Mouse (Mus musculus): Measurements from ENCODE around the gene Pigv. TPM values are rescaled to one million over a fixed set of nuclear protein-coding genes. Genes with fewer than 3 reads are reported as not detected.

Pigv gene
- polyA plus RNA-seq, 1 experiment from 2014 or later, result 19.6 TPM

DNA sequence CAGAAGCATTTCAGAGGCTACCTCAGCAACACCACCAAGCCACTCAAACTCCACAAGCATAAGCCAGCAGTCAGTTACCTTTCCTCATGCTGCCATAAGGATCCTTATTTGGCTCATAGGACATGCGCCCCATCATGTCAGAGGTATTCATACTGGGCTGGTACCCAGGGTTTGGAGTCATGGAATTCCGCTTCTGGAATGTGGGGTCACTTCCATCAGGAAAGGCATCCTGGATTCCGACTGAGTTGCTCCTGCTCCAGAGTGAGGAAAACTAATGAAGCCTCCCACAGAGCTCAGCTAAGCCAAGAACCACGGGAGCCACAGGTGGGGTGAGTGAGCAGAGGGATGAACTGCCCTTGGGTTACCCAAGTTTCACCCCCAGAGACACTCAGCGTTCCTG, 14.7 kb upstream of the Pigv start:
- no peak for DNase-seq (ENCODE audit: low spot score)
- Histone ChIP-seq H3K4me3 (no peak overlapping the region), H3K9me3 (replicated peaks) (no peaks in the 10 kb centered on the region), H3K27me3 (ENCODE audit: low read depth, poor library complexity, severe bottlenecking) (no peaks in the 10 kb centered on the region), H3K36me3 (peaks cover 100% of the 10 kb centered on the region), H3K4me1 (no peaks in the 10 kb centered on the region), H3K27ac (no peak overlapping the region)
- 90% methylated on average over 5 of the region's 5 CpGs for WGBS

DNA sequence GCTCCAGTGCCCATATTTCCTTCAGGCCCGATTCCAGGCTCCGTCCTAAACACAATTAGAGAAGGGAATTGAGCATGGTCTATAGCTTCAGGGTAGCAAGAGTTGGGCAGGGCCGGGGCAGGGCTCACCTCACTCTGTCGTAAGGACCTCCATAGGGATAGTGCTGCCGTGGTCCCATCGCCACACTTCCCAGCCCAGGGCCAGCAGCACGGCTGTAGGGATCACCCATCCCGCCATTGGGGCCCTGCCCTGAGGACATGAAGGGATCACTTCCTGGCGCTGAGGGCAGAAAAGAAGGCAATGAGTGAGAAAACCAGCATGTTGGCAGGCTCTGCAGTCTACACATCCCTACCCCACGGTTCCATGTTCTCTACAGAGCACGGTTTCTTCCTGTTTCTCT, 14.1 kb upstream of the Pigv start:
- peaks cover 100% of the 10 kb centered on the region for H3K36me3 ChIP-seq
- no peak for DNase-seq (ENCODE audit: low spot score)
- H3K27ac ChIP-seq, result no peak overlapping the region
- 89% methylated on average over 11 of the region's 11 CpGs for WGBS
- H3K4me3 ChIP-seq, result no peak overlapping the region
- H3K27me3 ChIP-seq (ENCODE audit: low read depth, poor library complexity, severe bottlenecking), result no peaks in the 10 kb centered on the region
- H3K4me1 ChIP-seq, result no peaks in the 10 kb centered on the region
- no peaks in the 10 kb centered on the region for H3K9me3 ChIP-seq (replicated peaks)

DNA sequence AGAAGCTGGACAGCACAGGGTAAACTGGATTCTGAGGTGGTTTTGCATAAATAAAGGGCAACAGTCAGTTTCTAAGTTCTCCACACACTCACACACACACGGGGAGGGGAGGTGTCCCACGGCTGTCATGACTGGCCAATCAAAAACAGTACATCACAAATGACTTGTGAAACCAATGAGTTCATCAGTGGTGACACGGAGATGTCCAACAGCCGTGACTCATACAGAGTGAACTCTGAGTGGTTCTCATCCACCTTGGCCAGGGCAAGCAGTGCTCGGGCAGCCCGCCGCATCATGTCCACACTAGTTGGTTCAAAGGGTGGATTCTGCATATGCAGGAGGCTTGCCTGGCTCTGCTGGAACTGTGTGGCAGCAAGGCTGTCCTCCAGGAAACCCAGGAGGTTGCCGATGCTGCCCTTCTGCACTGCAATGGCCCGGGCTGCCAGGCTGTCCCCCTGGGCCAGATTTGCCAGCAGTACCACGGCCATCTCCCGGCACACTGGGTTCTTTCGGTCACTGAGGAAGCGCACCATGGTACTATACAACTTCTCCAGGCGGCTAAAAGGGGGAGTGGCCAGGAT, 7.8 kb upstream of the Pigv start:
- Histone ChIP-seq H3K9me3 (replicated peaks) (no peaks in the 10 kb centered on the region), H3K27me3 (ENCODE audit: low read depth, poor library complexity, severe bottlenecking) (no peaks in the 10 kb centered on the region), H3K4me1 (peaks cover 21% of the 10 kb centered on the region), H3K36me3 (peaks cover 73% of the 10 kb centered on the region), H3K4me3 (no peak overlapping the region), H3K27ac (no peak overlapping the region)
- WGBS, result 93% methylated on average over 14 of the region's 14 CpGs
- DNase-seq (ENCODE audit: low spot score), result no peak

DNA sequence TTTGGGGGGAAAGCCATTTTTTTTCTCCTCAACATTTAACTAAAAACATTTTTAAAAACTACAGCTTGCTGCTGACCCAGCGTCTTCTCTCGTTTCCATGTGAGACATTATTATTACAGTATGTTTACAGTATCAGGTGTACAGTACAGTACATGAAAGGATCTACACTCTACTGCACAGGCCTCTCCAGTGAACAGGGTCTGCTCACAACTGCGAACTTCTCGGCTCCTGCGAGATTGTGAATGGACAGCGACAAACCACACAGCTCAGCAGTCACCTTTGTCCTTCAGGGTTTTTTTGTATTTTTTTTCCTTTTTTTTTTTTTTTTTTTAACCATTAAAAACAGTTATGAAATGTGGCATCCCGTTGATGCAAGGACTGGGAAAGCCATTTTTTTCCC, 7.2 kb upstream of the Pigv start:
- Histone ChIP-seq H3K4me1 (peaks cover 27% of the 10 kb centered on the region), H3K36me3 (peaks cover 67% of the 10 kb centered on the region), H3K4me3 (no peak overlapping the region), H3K27me3 (ENCODE audit: low read depth, poor library complexity, severe bottlenecking) (no peaks in the 10 kb centered on the region), H3K27ac (no peak overlapping the region), H3K9me3 (replicated peaks) (no peaks in the 10 kb centered on the region)
- 93% methylated on average over 7 of the region's 7 CpGs for WGBS
- DNase-seq (ENCODE audit: low spot score), result no peak

DNA sequence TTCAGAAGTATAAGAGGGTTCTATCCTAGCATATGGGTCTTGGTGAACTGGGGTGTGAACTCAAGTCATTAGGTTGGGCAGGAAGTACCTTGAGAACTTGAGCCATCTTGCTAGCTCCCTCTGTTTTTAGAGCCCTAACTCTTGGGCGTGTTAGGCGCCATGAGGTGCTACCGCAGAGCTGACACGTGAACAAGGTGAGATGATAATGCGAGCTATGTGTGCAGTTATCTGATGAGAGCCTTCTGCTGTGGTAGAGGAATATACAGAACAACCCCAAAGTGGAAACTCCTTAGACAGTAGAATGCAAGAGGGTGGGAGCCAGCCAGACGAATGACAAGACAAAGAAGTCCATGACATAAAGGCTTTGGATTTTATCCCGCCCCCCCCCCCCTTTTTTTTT, 4.8 kb upstream of the Pigv start:
- Histone ChIP-seq H3K36me3 (peaks cover 43% of the 10 kb centered on the region), H3K27me3 (ENCODE audit: low read depth, poor library complexity, severe bottlenecking) (no peaks in the 10 kb centered on the region), H3K4me1 (peaks cover 50% of the 10 kb centered on the region), H3K27ac (no peak overlapping the region), H3K9me3 (replicated peaks) (no peaks in the 10 kb centered on the region), H3K4me3 (no peak overlapping the region)
- 85% methylated on average over 7 of the region's 7 CpGs for WGBS
- no peak for DNase-seq (ENCODE audit: low spot score)

DNA sequence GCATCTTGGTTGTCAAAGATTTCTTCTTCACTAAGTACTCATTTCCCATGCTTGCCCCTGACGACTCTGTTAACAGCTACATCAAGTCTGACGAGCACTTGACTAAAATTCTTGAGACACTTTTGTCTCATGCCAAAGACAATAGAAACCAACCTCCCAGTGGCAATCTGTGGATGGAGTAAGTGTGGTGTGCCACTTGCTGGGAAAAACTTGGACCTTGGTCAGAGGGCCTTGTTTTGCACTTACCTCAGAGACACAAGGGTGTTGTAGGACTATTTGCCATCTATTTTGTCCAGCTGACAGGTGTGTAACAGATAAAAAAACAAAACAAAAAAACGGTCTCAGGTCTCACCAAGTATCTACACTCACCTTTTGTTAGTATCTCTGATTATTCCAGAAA, 3.7 kb upstream of the Pigv start:
- H3K36me3 ChIP-seq, result peaks cover 32% of the 10 kb centered on the region
- H3K4me1 ChIP-seq, result peaks cover 58% of the 10 kb centered on the region
- 47% methylated on average over 3 of the region's 3 CpGs for WGBS
- no peaks in the 10 kb centered on the region for H3K27me3 ChIP-seq (ENCODE audit: low read depth, poor library complexity, severe bottlenecking)
- no peak overlapping the region for H3K4me3 ChIP-seq
- H3K27ac ChIP-seq, result no peak overlapping the region
- no peaks in the 10 kb centered on the region for H3K9me3 ChIP-seq (replicated peaks)
- no peak for DNase-seq (ENCODE audit: low spot score)

DNA sequence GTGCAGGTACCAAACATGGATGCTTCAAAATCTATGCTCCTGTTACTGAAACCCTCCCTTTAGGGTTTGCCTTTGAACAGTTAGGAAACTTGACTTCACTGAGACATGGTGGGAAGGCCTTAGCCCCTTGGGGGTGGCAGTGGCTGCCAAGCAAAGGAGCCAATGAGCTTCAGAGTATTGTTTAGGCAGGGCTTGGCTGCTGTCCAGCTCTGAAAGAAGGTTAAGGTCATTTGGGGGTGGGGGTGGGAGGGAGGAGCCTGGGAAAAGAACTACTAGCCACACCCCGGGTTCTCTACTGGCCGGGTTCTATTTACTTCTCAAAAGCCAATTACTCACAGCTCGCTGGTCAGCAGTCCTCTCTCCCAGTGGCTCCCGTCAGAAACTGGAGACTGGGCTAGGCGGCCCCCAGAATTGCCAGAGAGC, 3.2 kb upstream of the Pigv start:
- Histone ChIP-seq H3K27ac (no peak overlapping the region), H3K4me3 (no peak overlapping the region), H3K27me3 (ENCODE audit: low read depth, poor library complexity, severe bottlenecking) (no peaks in the 10 kb centered on the region), H3K4me1 (peaks cover 64% of the 10 kb centered on the region), H3K9me3 (replicated peaks) (no peaks in the 10 kb centered on the region), H3K36me3 (peaks cover 26% of the 10 kb centered on the region)
- DNase-seq (ENCODE audit: low spot score), result no peak
- WGBS, result 6% methylated on average over 5 of the region's 5 CpGs

DNA sequence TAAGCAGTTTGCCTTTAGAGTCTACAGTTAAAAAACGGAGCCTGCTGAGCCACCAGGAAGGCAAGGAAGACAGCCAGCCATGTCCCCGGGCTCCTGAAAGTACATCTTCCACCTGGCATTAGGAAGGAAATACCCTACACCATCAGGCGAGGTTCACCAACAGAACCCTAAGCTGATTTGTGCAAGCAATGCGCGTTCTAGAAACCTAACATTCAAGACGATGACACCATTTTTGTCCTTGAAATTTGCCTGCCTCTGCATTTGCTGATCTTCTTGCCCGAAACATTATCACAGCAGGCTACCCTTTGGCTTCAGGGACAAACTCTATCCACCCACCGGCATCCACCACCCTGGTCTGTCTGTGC, 1.9 kb upstream of the Pigv start:
- Histone ChIP-seq H3K4me1 (peaks cover 69% of the 10 kb centered on the region), H3K36me3 (peaks cover 15% of the 10 kb centered on the region), H3K27me3 (ENCODE audit: low read depth, poor library complexity, severe bottlenecking) (no peaks in the 10 kb centered on the region), H3K27ac (peak overlapping the region; percentile 5; the same call in 1 of the 2 replicates), H3K9me3 (replicated peaks) (no peaks in the 10 kb centered on the region), H3K4me3 (no peak overlapping the region)
- 67% methylated on average over 8 of the region's 8 CpGs for WGBS
- DNase-seq (ENCODE audit: low spot score), result no peak

DNA sequence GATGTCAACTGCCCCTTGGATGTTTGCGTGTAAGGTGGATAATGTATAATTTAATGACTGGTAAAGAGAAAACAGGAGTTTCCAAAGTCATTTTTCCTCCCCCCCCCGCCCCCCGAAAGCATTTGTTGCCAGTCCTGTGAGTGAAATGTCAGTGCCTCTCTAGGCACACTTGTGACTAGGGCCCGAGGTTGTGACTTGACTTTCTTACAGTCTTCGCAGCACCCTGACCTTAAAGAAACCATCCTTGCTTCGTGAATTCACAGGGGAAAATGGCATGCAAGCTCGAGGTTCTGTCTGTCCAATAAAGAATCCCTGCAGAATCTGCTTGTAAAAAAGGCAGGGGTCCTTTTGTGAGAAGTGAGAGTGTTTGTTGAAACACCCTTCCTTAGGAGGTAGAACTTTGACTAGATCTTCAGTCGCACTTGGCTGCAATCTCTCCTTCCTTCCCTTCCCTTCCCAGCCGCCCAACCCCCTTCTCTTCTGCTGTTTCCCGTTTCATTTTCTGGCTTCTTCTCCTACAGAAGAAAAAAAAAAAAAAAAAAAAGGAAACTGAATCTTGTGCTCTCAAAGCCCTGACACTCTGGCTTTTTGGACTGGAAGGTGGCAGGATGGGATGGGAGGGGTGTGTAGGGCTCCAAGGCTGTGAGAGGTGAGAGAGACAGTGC, 1.4 kb upstream of the Pigv start:
- peak overlapping the region; percentile 98 for H3K27ac ChIP-seq
- peaks cover 17% of the 10 kb centered on the region for H3K36me3 ChIP-seq
- H3K9me3 ChIP-seq (replicated peaks), result no peaks in the 10 kb centered on the region
- WGBS, result 40% methylated on average over 10 of the region's 10 CpGs
- no peak overlapping the region for H3K4me3 ChIP-seq
- no peak for DNase-seq (ENCODE audit: low spot score)
- no peaks in the 10 kb centered on the region for H3K27me3 ChIP-seq (ENCODE audit: low read depth, poor library complexity, severe bottlenecking)
- H3K4me1 ChIP-seq, result peaks cover 69% of the 10 kb centered on the region

DNA sequence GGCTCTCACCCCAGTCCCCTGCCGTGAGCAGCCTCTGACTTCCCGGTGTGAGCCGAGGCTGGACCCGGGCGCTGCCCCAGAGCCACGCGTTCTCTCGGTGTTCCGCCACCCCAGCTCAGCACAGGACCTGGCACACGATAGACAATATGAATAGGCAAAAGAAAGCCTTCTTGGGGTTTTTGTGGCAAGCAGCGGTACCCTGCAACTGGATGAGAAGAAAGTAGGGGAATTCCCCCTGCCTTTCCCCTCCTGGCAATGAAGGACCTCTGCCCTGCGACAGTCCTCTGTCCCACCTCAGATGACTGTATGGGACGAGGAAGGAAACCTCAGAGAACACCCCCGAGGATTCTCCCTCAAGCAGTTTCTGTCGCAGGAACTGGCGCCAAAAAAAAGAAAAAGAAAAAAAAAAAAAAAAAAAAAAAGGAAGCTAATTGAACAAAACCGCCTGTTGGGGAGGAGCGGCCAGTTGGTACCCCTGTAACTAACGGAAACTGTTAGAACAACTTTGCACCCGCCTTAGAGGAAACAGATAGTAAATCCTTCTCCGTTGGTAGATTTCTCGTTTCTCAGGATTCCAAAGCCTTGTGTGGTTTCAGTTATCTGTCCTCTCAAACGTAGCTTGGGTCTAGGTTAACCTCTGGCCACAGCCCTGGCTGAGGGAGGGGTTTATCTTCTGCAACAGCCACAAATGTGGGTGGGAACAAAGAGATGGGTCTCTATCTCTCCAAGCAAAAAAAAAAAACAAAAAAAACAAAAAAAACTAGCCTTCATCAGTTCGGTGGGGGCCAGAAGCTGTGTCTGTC, 599 bp upstream of the Pigv start:
- Histone ChIP-seq H3K36me3 (peaks cover 16% of the 10 kb centered on the region; the same call in 1 of the 2 replicates), H3K4me1 (peaks cover 69% of the 10 kb centered on the region), H3K4me3 (peak overlapping the region; percentile 85), H3K27ac (peak overlapping the region; percentile 98), H3K27me3 (ENCODE audit: low read depth, poor library complexity, severe bottlenecking) (no peaks in the 10 kb centered on the region), H3K9me3 (replicated peaks) (no peaks in the 10 kb centered on the region)
- WGBS, result 4% methylated on average over 24 of the region's 24 CpGs
- DNase-seq (ENCODE audit: low spot score), result no peak

DNA sequence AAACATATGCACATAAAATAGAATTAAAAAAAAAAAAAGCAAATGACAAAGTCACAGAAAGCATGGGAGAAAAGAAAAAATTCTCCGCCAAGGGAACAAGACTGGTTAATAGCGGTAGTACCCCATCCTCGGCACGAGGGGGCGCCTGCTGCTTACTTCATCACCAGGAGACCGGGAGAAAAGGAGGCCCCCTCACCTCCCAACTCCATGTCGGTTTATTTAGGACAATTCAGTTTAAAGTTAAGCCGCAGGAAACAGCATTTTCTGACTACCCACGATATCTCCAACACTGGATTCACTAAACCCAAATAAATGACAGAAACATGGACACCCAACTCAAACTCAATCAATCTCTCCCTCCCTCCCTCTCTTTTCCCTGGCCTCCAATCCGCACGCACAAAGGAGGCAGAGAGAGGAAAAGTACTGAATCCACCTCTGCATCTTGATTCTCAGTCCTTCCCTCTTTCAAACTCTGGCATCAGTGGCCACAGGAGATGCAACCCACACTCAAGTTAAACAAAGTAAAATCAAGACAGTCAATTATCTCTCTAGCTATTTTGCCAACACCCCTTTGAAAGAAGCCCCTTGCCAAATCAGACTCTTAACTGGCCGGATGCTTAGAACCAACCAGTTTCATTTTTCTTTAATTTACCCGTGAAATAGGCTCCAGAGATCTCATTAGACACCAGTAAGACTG, 1.1 kb downstream of the Pigv start:
- Histone ChIP-seq H3K4me3 (peak overlapping the region; percentile 85), H3K36me3 (peaks cover 30% of the 10 kb centered on the region), H3K27me3 (ENCODE audit: low read depth, poor library complexity, severe bottlenecking) (no peaks in the 10 kb centered on the region), H3K27ac (peak overlapping the region; percentile 98), H3K9me3 (replicated peaks) (no peaks in the 10 kb centered on the region), H3K4me1 (peaks cover 63% of the 10 kb centered on the region)
- 4% methylated on average over 13 of the region's 13 CpGs for WGBS
- DNase-seq (ENCODE audit: low spot score), result peak; percentile 91

DNA sequence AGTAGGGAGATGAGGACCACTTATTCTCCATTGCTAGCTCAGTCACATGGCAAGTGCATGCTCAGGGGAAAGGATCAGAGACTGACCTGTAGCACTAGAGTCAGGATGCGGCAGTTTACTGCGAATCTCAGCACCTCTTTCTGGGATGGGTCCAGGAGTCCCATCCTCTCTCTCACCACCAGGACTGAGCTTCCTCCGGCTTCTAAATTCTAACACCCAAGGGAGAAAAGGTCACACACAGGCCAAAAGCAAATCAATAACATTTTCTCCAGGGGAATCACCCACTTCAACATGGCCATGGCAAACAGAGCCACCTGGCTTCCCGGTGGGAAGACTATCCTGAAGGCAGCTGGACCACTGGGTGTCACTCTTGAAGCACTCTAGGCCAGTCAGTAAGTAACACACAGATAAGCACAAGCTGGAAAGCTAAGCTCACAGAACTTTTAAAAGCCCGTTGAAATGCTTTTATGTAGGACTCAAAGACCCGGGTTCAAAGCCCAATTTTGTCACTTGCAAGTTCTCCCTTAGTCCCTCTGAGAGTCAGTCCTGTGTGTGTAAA, 2.7 kb downstream of the Pigv start:
- Histone ChIP-seq H3K4me3 (no peak overlapping the region), H3K27ac (no peak overlapping the region), H3K4me1 (peaks cover 63% of the 10 kb centered on the region), H3K9me3 (replicated peaks) (no peaks in the 10 kb centered on the region), H3K36me3 (peaks cover 42% of the 10 kb centered on the region), H3K27me3 (ENCODE audit: low read depth, poor library complexity, severe bottlenecking) (no peaks in the 10 kb centered on the region)
- no peak for DNase-seq (ENCODE audit: low spot score)
- 66% methylated on average over 6 of the region's 6 CpGs for WGBS
